Mouse (Mus musculus) lung, adult 2 months (tissue): Measurements from ENCODE around the gene Spata13.

Source experiments
- CTCF ChIP-seq: fragments of 200-500 bp; IDR thresholded peaks from 2 replicates; pipeline ENCODE4 v1.5.1; 2011; ENCODE audit warnings: mild to moderate bottlenecking, low read length, control low read depth; ENCODE audit not compliant: insufficient read depth
- POLR2A ChIP-seq: fragments of 200-500 bp; IDR thresholded peaks from 2 replicates; pipeline ENCODE4 v1.6.1; 2011; ENCODE audit warnings: low read depth, mild to moderate bottlenecking, control low read depth, low read length, borderline replicate concordance; ENCODE audit errors: extremely low read depth

- no peak for TF ChIP-seq POLR2A
- no peak for TF ChIP-seq CTCF
Measured at GRCm38 (mm10) chr14:60809881-60810280, 176.1 kb downstream of the Spata13 start.
